Mouse (Mus musculus): Measurements from ENCODE around the gene Rpgrip1l. TPM values are rescaled to one million over a fixed set of nuclear protein-coding genes. Genes with fewer than 3 reads are reported as not detected.

Rpgrip1l gene
- polyA plus RNA-seq, 1 experiment from 2014 or later, result 15.5 TPM

- Histone ChIP-seq H3K27me3 (peaks cover 23% of the 10 kb centered on the region), H3K4me1 (peaks cover 4% of the 10 kb centered on the region; the same call in 1 of the 2 replicates), H3K36me3 (no peaks in the 10 kb centered on the region), H3K4me2 (replicated peaks) (peak overlapping the region; percentile 31), H3K9me3 (replicated peaks) (no peaks in the 10 kb centered on the region), H3K27ac (no peak overlapping the region), H3K4me3 (no peak overlapping the region), H3K9ac (no peak overlapping the region)
- no peak; the same call in 1 of the 2 replicates for ATAC-seq (ENCODE audit: low FRiP score)
- 7% methylated on average over 17 of the region's 17 CpGs for WGBS
Measured at GRCm38 (mm10) chr8:91190816-91191340, 122.2 kb downstream of the Rpgrip1l start.

- Histone ChIP-seq H3K36me3 (no peaks in the 10 kb centered on the region), H3K4me1 (peaks cover 4% of the 10 kb centered on the region; the same call in 1 of the 2 replicates), H3K4me2 (replicated peaks) (no peak overlapping the region), H3K27ac (no peak overlapping the region), H3K27me3 (peaks cover 15% of the 10 kb centered on the region), H3K9me3 (replicated peaks) (peaks cover 6% of the 10 kb centered on the region; the same call in 1 of the 2 replicates), H3K4me3 (no peak overlapping the region), H3K9ac (no peak overlapping the region)
- WGBS, result 67% methylated on average over 10 of the region's 11 CpGs
- no peak for ATAC-seq (ENCODE audit: low FRiP score)
Measured at GRCm38 (mm10) chr8:91188152-91188551, 124.9 kb downstream of the Rpgrip1l start.

GRCm38 (mm10) chr8:91186372-91186771 is 126.7 kb downstream of the Rpgrip1l start:
- Histone ChIP-seq H3K27ac (no peak overlapping the region), H3K9me3 (replicated peaks) (peaks cover 6% of the 10 kb centered on the region; the same call in 1 of the 2 replicates), H3K27me3 (peaks cover 13% of the 10 kb centered on the region), H3K36me3 (no peaks in the 10 kb centered on the region), H3K4me1 (peaks cover 4% of the 10 kb centered on the region; the same call in 1 of the 2 replicates), H3K9ac (no peak overlapping the region), H3K4me2 (replicated peaks) (no peak overlapping the region), H3K4me3 (no peak overlapping the region)
- 78% methylated on average over 12 of the region's 12 CpGs for WGBS
- no peak for ATAC-seq (ENCODE audit: low FRiP score)

DNA sequence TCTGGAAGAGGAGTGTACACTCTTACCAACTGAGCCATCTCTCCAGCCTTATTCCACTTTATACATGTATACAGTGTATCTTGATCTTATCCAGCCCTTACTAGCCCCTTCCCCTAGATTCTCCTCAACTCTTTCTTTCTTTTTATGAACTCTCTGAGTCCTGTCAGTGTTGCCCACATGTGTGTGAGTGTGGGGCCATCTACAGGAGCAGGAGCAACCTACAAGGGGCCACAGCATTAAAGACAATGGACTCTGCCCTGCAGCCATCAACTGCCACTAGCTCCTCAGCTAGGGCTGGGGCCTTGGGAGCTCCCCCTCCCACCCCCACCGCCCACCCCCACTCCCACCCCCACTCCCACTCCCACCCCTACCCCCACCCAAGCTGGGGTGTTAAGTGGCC is 135.4 kb downstream of the Rpgrip1l start:
- WGBS, result 14% methylated on average over 1 of the region's 1 CpGs
- ATAC-seq (ENCODE audit: low FRiP score), result no peak
- H3K4me3 ChIP-seq, result no peak overlapping the region
- H3K27me3 ChIP-seq, result no peaks in the 10 kb centered on the region
- H3K36me3 ChIP-seq, result no peaks in the 10 kb centered on the region
- H3K27ac ChIP-seq, result no peak overlapping the region
- H3K4me1 ChIP-seq, result 0 out of 2 replicates have a peak, but pooled peaks cover 4% of the 10 kb centered on the region
- no peak overlapping the region for H3K9ac ChIP-seq
- H3K4me2 ChIP-seq (replicated peaks), result no peak overlapping the region
- H3K9me3 ChIP-seq (replicated peaks), result no peaks in the 10 kb centered on the region

- H3K4me2 ChIP-seq (replicated peaks), result no peak overlapping the region
- no peaks in the 10 kb centered on the region for H3K27me3 ChIP-seq
- no peak overlapping the region for H3K9ac ChIP-seq
- H3K4me1 ChIP-seq, result peaks cover 11% of the 10 kb centered on the region
- H3K36me3 ChIP-seq, result no peaks in the 10 kb centered on the region
- H3K9me3 ChIP-seq (replicated peaks), result no peaks in the 10 kb centered on the region
- no peak for ATAC-seq (ENCODE audit: low FRiP score)
- WGBS, result 66% methylated on average over 14 of the region's 14 CpGs
- H3K4me3 ChIP-seq, result no peak overlapping the region
- H3K27ac ChIP-seq, result no peak overlapping the region
Measured at GRCm38 (mm10) chr8:91176176-91176575, 136.9 kb downstream of the Rpgrip1l start.

- H3K9me3 ChIP-seq (replicated peaks), result no peaks in the 10 kb centered on the region
- no peaks in the 10 kb centered on the region for H3K36me3 ChIP-seq
- H3K27ac ChIP-seq, result 0 out of 2 replicates have a peak overlapping the region, but pooled peaks have one; percentile 19
- peaks cover 20% of the 10 kb centered on the region for H3K4me1 ChIP-seq
- no peaks in the 10 kb centered on the region for H3K27me3 ChIP-seq
- WGBS, result 40% methylated on average over 13 of the region's 13 CpGs
- peak; percentile 76 for ATAC-seq (ENCODE audit: low FRiP score)
- no peak overlapping the region for H3K9ac ChIP-seq
- no peak overlapping the region for H3K4me3 ChIP-seq
- peak overlapping the region; percentile 15; the same call in 1 of the 2 replicates for H3K4me2 ChIP-seq (replicated peaks)
Measured at GRCm38 (mm10) chr8:91171605-91172004, 141.5 kb downstream of the Rpgrip1l start.

DNA sequence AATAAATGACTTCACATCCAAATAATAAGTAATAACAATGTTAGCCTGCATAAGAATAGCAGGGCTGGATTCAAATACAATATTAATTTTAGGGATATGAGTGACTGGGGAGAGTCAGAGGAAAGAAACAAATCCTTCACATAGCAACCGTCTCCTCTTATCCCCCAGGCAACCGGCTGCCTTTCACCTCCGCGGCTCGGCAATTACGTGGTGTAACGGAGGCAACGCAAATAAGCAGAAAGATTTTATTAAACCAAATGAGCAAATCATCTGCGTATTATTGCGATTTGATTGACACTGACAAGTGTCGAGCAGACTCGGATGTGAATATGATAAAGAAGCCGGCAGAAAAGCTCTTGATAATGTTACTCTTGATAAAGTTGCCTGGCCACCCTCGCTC is 142.1 kb downstream of the Rpgrip1l start:
- peak overlapping the region; percentile 39 for H3K4me2 ChIP-seq (replicated peaks)
- H3K9ac ChIP-seq, result no peak overlapping the region
- H3K4me3 ChIP-seq, result no peak overlapping the region
- no peaks in the 10 kb centered on the region for H3K27me3 ChIP-seq
- no peaks in the 10 kb centered on the region for H3K9me3 ChIP-seq (replicated peaks)
- no peak overlapping the region for H3K27ac ChIP-seq
- ATAC-seq (ENCODE audit: low FRiP score), result peak; percentile 48; the same call in 1 of the 2 replicates
- peaks cover 17% of the 10 kb centered on the region for H3K4me1 ChIP-seq
- 34% methylated on average over 14 of the region's 14 CpGs for WGBS
- no peaks in the 10 kb centered on the region for H3K36me3 ChIP-seq

- Histone ChIP-seq H3K9ac (no peak overlapping the region), H3K4me3 (no peak overlapping the region), H3K36me3 (no peaks in the 10 kb centered on the region), H3K4me1 (peaks cover 17% of the 10 kb centered on the region), H3K27ac (peak overlapping the region; percentile 42; the same call in 1 of the 2 replicates), H3K27me3 (no peaks in the 10 kb centered on the region), H3K9me3 (replicated peaks) (peaks cover 2% of the 10 kb centered on the region; the same call in 1 of the 2 replicates), H3K4me2 (replicated peaks) (no peak overlapping the region)
- 82% methylated on average over 6 of the region's 6 CpGs for WGBS
- no peak for ATAC-seq (ENCODE audit: low FRiP score)
Measured at GRCm38 (mm10) chr8:91170152-91170551, 142.9 kb downstream of the Rpgrip1l start.

Other genes starting within 250 kb of the Rpgrip1l start
- 19.4 and 19.5 TPM in 2 replicates for gene Rbl2, start 243.2 kb downstream of the Rpgrip1l start, polyA plus RNA-seq (2016; fragmentation: Nextera tagmentation; extraction: Ambion mirVana)
- 88.9 and 92.1 TPM in 2 replicates for gene Aktip, start 113.3 kb downstream of the Rpgrip1l start, polyA plus RNA-seq (2016; fragmentation: Nextera tagmentation; extraction: Ambion mirVana)
- gene Fto, start 263 bp upstream of the Rpgrip1l start, polyA plus RNA-seq (2016; fragmentation: Nextera tagmentation; extraction: Ambion mirVana), result 116 and 119 TPM in 2 replicates

Data from hindbrain, embryonic 12.5 days (tissue).